Mouse (Mus musculus): ENCODE measurements around the gene Mrpl44. TPM values are rescaled to one million over a fixed set of nuclear protein-coding genes. Genes with fewer than 3 reads are reported as not detected.
A peak's percentile ranks its signal among the peaks of the same experiment; 100 is the strongest.

Mrpl44 gene
- polyA plus RNA-seq, 1 experiment, result 23.6 TPM

GRCm38 (mm10) chr1:79823951-79824633 lies 48.3 kb downstream of the Mrpl44 start:
- Histone ChIP-seq H3K9me3 (no peaks in the 10 kb centered on the region), H3K27me3 (replicated peaks) (no peaks in the 10 kb centered on the region), H3K4me1 (peaks cover 68% of the 10 kb centered on the region), H3K36me3 (replicated peaks; ENCODE audit: low read length) (peaks cover 51% of the 10 kb centered on the region), H3K4me3 (replicated peaks) (peak overlapping the region; percentile 62)
- no peak for TF ChIP-seq FLI1 (IDR thresholded peaks at IDR 0.05; ENCODE audit: low read length)
- TF ChIP-seq GATA1 (IDR thresholded peaks at IDR 0.05; ENCODE audit: borderline replicate concordance, low read length), result no peak

Other genes starting within 250 kb of the Mrpl44 start
- gene Ap1s3, start 104.0 kb upstream of the Mrpl44 start, polyA plus RNA-seq (2012; ENCODE audit: insufficient read depth, low replicate concordance), result 2.7 and 15.4 TPM in 2 replicates
- gene Wdfy1, start 125 bp downstream of the Mrpl44 start, polyA plus RNA-seq (2012; ENCODE audit: insufficient read depth, low replicate concordance), result 92.7 and 98.6 TPM in 2 replicates
- gene Serpine2, start 85.2 kb downstream of the Mrpl44 start, polyA plus RNA-seq (2012; ENCODE audit: insufficient read depth, low replicate concordance), result 38.8 and 48.3 TPM in 2 replicates

All from megakaryocyte, embryonic 14.5 days (primary cell).